Mouse (Mus musculus): ENCODE data around the gene Sbds. TPM values are rescaled to one million over a fixed set of nuclear protein-coding genes. Genes with fewer than 3 reads are reported as not detected.
"Not testable (repeated sequence)": the region's sequence is repeated elsewhere in the genome, so short reads cannot be mapped to it uniquely, and the experiment has no call there.

The Sbds gene
- polyA plus RNA-seq, 1 experiment from 2014 or later = 55.0 TPM

DNA sequence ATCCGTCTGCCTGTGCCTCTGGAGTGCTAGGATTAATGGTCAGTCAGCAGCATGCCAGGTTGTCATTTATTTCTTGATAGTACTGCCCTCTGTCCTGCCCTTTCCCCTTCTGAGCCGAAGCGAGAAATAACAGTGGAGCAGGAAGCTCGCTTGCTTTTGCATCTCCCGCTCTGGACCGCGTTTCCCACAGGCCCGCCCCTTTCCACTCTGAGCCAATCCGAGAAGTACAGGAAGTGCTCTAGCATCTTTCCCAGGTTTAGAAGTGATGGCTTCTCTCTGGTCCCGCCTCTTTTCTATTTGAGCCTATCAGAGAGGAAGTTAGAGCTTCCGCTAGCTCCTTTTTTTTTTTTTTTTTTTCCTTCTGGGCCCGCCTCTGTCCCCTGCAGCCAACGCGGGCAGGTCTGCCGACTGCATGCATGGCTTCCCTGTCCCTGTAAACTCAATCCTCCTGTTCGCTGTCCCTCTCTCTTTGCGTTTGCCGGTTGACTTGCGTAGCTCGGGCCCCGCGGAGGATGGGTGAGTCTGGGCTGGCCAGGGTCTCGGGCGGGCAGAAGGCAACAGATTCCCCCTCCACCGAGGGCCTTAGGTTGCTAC, 1.4 kb upstream of the Sbds start:
- DNase-seq (peak; percentile 93), ATAC-seq (ENCODE audit: low read depth) (peak; percentile 90)
- Histone ChIP-seq H3K9ac (peak overlapping the region; percentile 84), H3K36me3 (peaks cover 30% of the 10 kb centered on the region), H3K9me3 (replicated peaks) (no peaks in the 10 kb centered on the region), H3K4me1 (replicated peaks) (peaks cover 34% of the 10 kb centered on the region), H3K4me3 (replicated peaks) (peak overlapping the region; percentile 83), H3K27ac (peak overlapping the region; percentile 91), H3K4me2 (peak overlapping the region; percentile 85), H3K27me3 (no peaks in the 10 kb centered on the region)
- WGBS (ENCODE audit: insufficient replicate concordance) = 0% methylated on average over 25 of the region's 25 CpGs

DNA sequence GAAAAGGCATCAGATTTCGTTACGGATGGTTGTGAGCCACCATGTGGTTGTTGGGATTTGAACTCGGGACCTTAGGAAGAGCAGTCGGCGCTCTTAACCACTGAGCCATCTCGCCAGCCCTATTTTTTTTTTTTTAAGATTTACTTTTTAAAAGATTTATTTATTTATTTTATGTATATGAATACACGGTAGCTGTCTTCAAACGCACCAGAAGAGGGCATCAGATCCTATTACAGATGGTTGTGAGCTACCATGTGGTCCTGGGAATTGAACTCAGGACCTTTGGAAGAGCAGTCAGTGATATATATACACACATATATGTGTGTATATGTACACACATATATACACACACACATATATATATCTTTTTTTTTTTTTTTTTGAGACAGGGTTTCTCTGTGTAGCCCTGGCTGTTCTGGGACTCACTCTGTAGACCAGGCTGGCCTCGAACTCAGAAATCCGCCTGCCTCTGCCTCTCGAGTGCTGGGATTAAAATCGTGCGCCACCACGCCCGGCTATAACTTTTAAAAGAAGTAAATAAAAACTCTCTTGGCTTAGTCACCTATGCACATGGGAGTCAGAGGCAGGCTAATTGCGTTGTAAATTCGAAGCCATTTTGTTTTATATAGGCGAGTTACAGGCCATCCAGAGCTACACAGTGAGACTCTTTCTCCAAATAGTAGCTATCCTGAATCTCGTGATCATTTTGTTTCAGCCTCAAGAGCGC, 632 bp upstream of the Sbds start:
- not testable (repeated sequence) for H3K27me3 ChIP-seq; H3K9me3 ChIP-seq (replicated peaks)
- Histone ChIP-seq H3K27ac (peak overlapping the region; percentile 91), H3K4me2 (peak overlapping the region; percentile 85), H3K4me3 (replicated peaks) (peak overlapping the region; percentile 75), H3K4me1 (replicated peaks) (peaks cover 34% of the 10 kb centered on the region), H3K9ac (peak overlapping the region; percentile 73), H3K36me3 (peaks cover 33% of the 10 kb centered on the region)
- WGBS (ENCODE audit: insufficient replicate concordance) = 24% methylated on average over 20 of the region's 20 CpGs
- ATAC-seq (ENCODE audit: low read depth) = peak; percentile 0; the same call in 1 of the 2 replicates
- peak; percentile 19 for DNase-seq

DNA sequence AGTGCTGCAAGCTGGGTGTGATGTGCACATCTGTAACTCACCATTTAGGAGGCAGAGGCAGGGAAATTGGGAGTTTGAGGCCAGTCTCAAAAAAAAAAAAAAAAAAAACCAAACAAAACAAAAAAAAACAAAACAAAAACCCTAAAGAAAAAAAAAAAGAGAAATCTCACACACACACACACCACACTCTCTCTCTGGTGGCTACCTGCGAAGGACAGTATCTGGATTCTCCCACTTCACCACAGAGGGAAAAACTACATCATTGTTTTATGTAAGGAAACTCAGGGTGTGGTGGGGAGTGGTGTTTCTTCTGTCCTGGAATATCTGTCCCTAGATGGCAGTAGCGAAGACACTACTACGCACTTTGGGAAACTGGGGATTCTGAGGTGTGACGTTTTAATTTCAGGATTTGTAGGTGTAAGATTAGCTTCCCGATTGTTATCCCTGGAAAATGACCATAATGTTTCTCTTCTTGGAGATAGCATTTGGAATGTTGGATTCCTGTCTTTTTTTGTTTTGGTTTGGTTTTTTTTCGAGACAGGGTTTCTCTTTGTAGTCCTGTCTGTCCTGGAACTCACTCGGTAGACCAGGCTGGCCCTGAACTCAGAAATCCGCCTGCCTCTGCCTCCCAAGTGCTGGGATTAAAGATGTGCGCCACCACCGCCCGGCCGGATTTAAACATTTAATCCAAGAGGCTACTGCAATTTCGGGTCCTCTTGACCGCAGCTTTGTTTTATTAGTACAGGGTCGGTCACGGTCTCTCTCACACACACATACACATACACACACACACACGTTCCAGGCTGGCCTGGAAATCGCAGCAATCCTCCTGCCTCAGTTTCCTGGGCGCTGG, 940 bp downstream of the Sbds start:
- Histone ChIP-seq H3K4me1 (replicated peaks) (peaks cover 34% of the 10 kb centered on the region), H3K4me3 (replicated peaks) (peak overlapping the region; percentile 75), H3K27ac (peak overlapping the region; percentile 92), H3K4me2 (peak overlapping the region; percentile 83), H3K9ac (peak overlapping the region; percentile 92), H3K27me3 (no peaks in the 10 kb centered on the region), H3K9me3 (replicated peaks) (no peaks in the 10 kb centered on the region), H3K36me3 (peaks cover 45% of the 10 kb centered on the region)
- no peak for DNase-seq
- 4% methylated on average over 19 of the region's 19 CpGs for WGBS (ENCODE audit: insufficient replicate concordance)
- no peak for ATAC-seq (ENCODE audit: low read depth)

DNA sequence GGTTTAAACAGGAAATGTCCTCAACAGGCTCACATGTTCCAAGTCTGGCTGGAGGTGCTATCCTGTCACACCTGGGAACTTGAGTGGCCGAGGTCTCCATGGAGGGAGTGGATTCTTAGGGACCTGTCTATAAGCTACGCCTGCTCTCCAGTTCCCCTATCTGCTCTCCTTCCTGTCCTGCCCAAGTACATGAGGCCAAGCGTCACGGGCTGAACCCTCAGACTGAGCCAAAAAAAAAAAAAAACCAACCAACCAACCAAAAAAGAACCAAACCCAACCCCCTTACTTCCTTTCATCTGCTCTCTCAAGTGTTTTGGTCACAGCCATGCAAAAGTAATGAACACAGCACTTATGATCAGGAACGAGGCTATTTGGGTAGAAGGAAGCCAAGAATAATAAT, 7.5 kb downstream of the Sbds start:
- Histone ChIP-seq H3K4me2 (no peak overlapping the region), H3K27me3 (no peaks in the 10 kb centered on the region), H3K36me3 (peaks cover 98% of the 10 kb centered on the region), H3K9ac (no peak overlapping the region), H3K4me3 (replicated peaks) (no peak overlapping the region), H3K9me3 (replicated peaks) (no peaks in the 10 kb centered on the region), H3K27ac (no peak overlapping the region), H3K4me1 (replicated peaks) (no peaks in the 10 kb centered on the region)
- no peak for DNase-seq
- ATAC-seq (ENCODE audit: low read depth) = no peak
- WGBS (ENCODE audit: insufficient replicate concordance) = 66% methylated on average over 5 of the region's 5 CpGs

DNA sequence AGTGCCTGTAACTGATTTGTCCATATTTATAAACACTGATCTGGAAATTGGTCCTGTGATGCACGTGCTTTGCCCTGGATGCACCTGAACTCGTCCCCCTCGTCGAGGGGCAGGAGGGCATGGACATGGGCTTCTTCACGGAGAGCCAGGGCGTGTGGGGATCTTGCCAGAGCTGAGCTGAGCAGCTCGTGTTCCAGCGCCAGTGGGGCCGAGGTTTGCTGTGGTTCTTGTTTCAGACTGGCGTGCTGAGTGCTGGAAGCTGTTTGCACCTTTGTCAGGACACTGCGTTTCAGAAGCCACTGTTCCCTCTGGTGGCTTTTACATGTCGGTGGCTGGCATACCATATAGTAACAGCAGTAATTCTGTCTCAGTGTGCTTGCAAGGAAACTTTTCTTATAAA, 13.9 kb downstream of the Sbds start:
- 90% methylated on average over 12 of the region's 12 CpGs for WGBS (ENCODE audit: insufficient replicate concordance)
- ATAC-seq (ENCODE audit: low read depth) = no peak
- Histone ChIP-seq H3K4me2 (no peak overlapping the region), H3K36me3 (peaks cover 99% of the 10 kb centered on the region), H3K9me3 (replicated peaks) (no peaks in the 10 kb centered on the region), H3K4me3 (replicated peaks) (no peak overlapping the region), H3K9ac (no peak overlapping the region), H3K27me3 (no peaks in the 10 kb centered on the region), H3K27ac (no peak overlapping the region), H3K4me1 (replicated peaks) (no peaks in the 10 kb centered on the region)
- DNase-seq = no peak

DNA sequence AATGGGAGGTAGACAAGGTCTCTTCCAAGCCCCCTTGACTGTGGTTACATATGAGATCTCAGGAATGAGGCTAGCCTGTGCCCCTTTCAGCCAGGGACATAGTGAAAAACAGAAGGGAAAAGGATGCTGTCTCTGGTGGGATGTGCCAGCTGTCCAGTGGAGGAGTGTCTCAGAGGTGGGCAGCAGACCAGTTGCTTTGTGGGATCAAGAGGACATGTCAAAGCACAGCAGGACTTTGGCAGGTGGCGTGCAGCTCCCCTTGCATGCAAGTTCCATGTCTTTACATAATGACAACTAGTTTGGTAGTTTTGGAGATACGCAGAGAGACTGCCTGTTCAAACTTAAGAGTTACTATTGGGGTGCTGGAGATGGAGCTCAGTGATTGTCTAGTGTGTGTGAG, 15.5 kb downstream of the Sbds start:
- Histone ChIP-seq H3K36me3 (peaks cover 100% of the 10 kb centered on the region), H3K9me3 (replicated peaks) (no peaks in the 10 kb centered on the region)

DNA sequence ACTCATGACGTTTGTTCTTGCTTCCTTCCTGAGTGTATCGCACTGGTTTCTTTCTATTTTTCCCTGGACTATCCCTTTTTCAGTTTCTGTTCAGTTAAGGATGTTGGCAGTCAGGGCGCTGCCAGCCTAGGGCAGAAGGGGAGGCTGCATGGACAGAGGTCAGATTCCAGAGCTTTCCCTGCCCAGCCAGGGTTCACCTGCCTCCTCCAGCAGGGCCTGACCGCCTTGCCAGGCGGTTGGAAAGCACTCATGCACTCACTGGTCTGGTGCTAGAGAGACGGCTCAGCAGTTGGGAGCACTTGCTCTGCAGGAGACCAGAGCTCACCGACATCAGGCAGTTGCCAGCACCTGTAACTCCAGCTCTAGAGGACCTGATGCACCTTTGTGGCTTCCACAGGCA, 16.1 kb downstream of the Sbds start:
- WGBS (ENCODE audit: insufficient replicate concordance) = 81% methylated on average over 7 of the region's 7 CpGs
- Histone ChIP-seq H3K9ac (no peak overlapping the region), H3K4me3 (replicated peaks) (no peak overlapping the region), H3K9me3 (replicated peaks) (no peaks in the 10 kb centered on the region), H3K36me3 (peaks cover 100% of the 10 kb centered on the region), H3K4me2 (no peak overlapping the region), H3K27ac (no peak overlapping the region), H3K27me3 (no peaks in the 10 kb centered on the region), H3K4me1 (replicated peaks) (no peaks in the 10 kb centered on the region)
- DNase-seq = no peak
- ATAC-seq (ENCODE audit: low read depth) = no peak

More for the DNA sequence above, 15.5 kb downstream of the Sbds start:
- Histone ChIP-seq H3K9ac (no peak overlapping the region), H3K27me3 (no peaks in the 10 kb centered on the region), H3K4me1 (replicated peaks) (no peaks in the 10 kb centered on the region), H3K4me3 (replicated peaks) (no peak overlapping the region), H3K27ac (no peak overlapping the region), H3K4me2 (no peak overlapping the region)
- DNase-seq (no peak), ATAC-seq (ENCODE audit: low read depth) (no peak)
- WGBS (ENCODE audit: insufficient replicate concordance) = 86% methylated on average over 2 of the region's 2 CpGs

DNA sequence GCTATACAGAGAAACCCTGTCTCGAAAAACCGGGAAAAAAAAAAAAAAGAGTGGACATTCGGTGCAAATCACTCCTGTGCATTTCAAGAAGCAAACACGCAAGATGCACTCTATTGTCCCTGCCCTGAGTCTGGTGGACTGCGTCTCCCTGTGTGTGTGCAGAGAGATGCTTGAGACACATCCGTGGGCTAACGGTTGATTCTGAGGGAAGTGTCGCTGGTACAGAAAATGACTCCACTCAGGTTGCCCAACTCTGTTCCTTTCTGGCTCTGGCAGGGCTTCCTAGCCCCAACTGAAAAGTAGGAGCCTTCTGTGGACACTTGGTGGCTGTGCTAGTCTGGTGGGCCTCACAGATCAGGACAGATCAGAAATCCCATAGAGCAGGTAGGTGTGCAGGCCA, 19.0 kb downstream of the Sbds start:
- ATAC-seq (ENCODE audit: low read depth) = no peak
- Histone ChIP-seq H3K36me3 (peaks cover 100% of the 10 kb centered on the region), H3K4me3 (replicated peaks) (no peak overlapping the region), H3K4me2 (no peak overlapping the region), H3K27ac (no peak overlapping the region), H3K9me3 (replicated peaks) (no peaks in the 10 kb centered on the region), H3K4me1 (replicated peaks) (no peaks in the 10 kb centered on the region), H3K27me3 (no peaks in the 10 kb centered on the region), H3K9ac (no peak overlapping the region)
- 86% methylated on average over 8 of the region's 8 CpGs for WGBS (ENCODE audit: insufficient replicate concordance)
- DNase-seq = no peak

DNA sequence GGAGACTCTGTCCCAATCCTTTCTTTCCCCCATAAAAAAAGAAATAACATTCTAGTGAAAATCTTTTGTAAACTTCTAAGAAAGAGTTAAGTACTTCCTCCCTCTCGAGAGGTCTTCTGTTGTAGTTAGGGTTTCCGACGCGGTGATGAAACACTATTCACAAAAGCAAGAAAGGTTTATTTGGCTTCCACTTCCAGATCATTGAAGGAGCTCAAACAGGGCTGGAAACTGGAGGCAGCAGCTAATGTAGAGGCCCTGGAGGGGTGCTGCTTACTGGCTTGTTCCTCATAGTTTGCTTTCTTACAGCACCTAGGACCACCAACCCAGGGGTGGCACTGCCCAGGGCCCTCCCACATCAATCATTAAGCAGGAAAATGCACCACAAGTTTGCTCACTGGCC, 27.2 kb downstream of the Sbds start:
- WGBS (ENCODE audit: insufficient replicate concordance) = 60% methylated on average over 4 of the region's 4 CpGs
- H3K27ac ChIP-seq = no peak overlapping the region
- H3K9ac ChIP-seq = peak overlapping the region; percentile 5; the same call in 1 of the 2 replicates
- no peak overlapping the region for H3K4me3 ChIP-seq (replicated peaks)
- H3K9me3 ChIP-seq (replicated peaks) = no peaks in the 10 kb centered on the region
- peaks cover 70% of the 10 kb centered on the region for H3K36me3 ChIP-seq
- no peak for DNase-seq
- no peak for ATAC-seq (ENCODE audit: low read depth)
- H3K4me1 ChIP-seq (replicated peaks) = peaks cover 37% of the 10 kb centered on the region
- H3K27me3 ChIP-seq = no peaks in the 10 kb centered on the region
- H3K4me2 ChIP-seq = no peak overlapping the region

DNA sequence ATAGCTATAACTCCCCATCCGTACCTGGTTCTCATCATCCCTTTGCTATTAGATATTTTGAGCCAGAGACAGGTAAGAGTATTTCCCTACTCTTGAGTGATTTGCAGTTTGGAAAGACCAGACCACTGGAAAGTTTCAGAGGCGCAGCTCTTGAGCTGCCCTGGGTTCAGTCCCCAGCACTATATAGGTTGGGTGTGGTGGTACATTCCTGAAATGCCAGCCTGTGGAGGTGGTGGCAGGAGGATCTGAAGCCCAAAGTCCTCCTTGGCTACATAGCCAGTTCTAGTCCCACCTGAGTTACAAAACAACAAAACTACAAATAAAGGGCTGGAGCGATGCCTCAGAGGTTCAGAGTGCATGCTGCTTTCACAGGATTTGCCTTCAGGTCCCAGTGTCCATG, 28.5 kb downstream of the Sbds start:
- no peaks in the 10 kb centered on the region for H3K27me3 ChIP-seq
- 85% methylated on average over 3 of the region's 3 CpGs for WGBS (ENCODE audit: insufficient replicate concordance)
- H3K4me2 ChIP-seq = no peak overlapping the region
- H3K9me3 ChIP-seq (replicated peaks) = no peaks in the 10 kb centered on the region
- no peak overlapping the region for H3K27ac ChIP-seq
- no peak for DNase-seq
- no peak overlapping the region for H3K4me3 ChIP-seq (replicated peaks)
- no peak overlapping the region for H3K9ac ChIP-seq
- no peak for ATAC-seq (ENCODE audit: low read depth)
- peaks cover 39% of the 10 kb centered on the region for H3K4me1 ChIP-seq (replicated peaks)
- peaks cover 57% of the 10 kb centered on the region for H3K36me3 ChIP-seq

Data from liver, embryonic 13.5 days (tissue).